Mouse (Mus musculus): ENCODE measurements around the gene Slc35f1. TPM values are rescaled to one million over a fixed set of nuclear protein-coding genes. Genes with fewer than 3 reads are reported as not detected.
A peak's percentile ranks its signal among the peaks of the same experiment; 100 is the strongest.

Gene Slc35f1
- polyA plus RNA-seq, 1 experiment: 26.0 TPM

DNA sequence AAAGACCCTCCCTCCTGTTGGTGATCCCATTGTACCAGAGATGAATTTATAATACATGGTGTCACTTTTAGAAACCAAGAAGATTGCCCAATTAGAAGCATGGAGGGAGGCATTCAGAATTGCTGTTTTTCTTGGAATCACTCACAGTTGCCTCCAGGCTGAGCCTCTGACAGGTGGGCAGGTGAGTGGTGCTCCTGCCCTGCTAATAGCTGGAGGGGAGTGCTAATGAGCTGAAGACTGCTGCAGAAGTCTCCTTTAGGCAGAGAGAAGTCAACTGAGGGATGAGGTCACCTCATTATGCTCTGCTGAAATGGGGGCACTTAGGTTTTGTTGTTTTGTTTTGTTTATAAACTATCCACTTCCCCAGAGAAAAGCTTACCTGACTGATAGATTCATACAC lies 355.6 kb downstream of the Slc35f1 start:
- TF ChIP-seq POLR2A (IDR thresholded peaks at IDR 0.05; ENCODE audit: extremely low read depth, insufficient read depth, low read length) (no peak), CTCF (IDR thresholded peaks at IDR 0.05; ENCODE audit: extremely low read depth, insufficient read depth, low read length) (no peak)

DNA sequence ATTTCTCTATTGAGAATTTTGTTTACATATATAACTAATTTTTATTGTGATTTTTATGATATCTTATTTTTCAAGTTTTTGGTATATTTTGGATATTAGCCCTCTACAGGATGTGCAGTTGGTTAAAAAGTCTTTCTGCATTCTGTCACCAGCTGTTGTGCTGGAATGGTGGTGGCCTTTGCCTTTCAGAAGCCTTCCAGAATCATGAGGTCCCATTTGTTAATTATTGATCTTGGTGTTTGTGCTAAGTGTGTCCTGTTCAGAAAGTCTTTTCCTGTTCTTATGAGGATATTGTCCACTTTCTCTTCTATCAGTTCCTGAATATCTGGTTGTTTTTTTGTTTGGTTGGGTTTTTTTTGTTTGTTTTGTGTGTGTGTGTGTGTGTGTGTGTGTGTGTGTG lies 362.2 kb downstream of the Slc35f1 start:
- H3K4me1 ChIP-seq (ENCODE audit: control insufficient read depth, insufficient read depth, low read length): no peaks in the 10 kb centered on the region
- no peak overlapping the region for H3K27ac ChIP-seq (ENCODE audit: insufficient read depth, low read length)
- no peak for TF ChIP-seq POLR2A (IDR thresholded peaks at IDR 0.05; ENCODE audit: extremely low read depth, insufficient read depth, low read length)
- TF ChIP-seq CTCF (IDR thresholded peaks at IDR 0.05; ENCODE audit: extremely low read depth, insufficient read depth, low read length): no peak
- H3K4me3 ChIP-seq (ENCODE audit: insufficient read depth, low read length): no peak overlapping the region

More for the DNA sequence above, 355.6 kb downstream of the Slc35f1 start:
- Histone ChIP-seq H3K4me3 (ENCODE audit: insufficient read depth, low read length) (no peak overlapping the region), H3K4me1 (ENCODE audit: control insufficient read depth, insufficient read depth, low read length) (no peaks in the 10 kb centered on the region), H3K27ac (ENCODE audit: insufficient read depth, low read length) (no peak overlapping the region)

DNA sequence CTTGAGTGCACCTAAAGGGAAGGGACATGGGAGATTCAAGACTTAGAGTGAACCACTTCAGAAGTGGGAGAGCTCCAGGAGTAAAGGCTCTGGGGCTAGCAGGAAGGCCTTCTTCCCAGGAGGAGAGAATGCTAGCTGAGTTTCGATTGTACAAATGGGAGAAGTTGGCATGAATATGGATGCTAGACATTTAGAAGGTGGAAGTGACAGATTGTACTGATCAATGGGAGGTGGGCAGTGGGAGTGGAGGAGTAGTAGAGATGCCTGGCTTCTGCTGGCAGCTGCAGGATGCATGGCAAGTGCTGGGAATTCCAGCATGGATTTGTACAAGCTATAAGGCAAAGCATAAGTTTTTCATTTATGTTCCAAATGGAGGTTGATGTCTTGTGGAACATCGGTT lies 370.4 kb downstream of the Slc35f1 start:
- Histone ChIP-seq H3K4me1 (ENCODE audit: control insufficient read depth, insufficient read depth, low read length) (no peaks in the 10 kb centered on the region), H3K27ac (ENCODE audit: insufficient read depth, low read length) (no peak overlapping the region), H3K4me3 (ENCODE audit: insufficient read depth, low read length) (no peak overlapping the region)
- no peak for TF ChIP-seq CTCF (IDR thresholded peaks at IDR 0.05; ENCODE audit: extremely low read depth, insufficient read depth, low read length)
- TF ChIP-seq POLR2A (IDR thresholded peaks at IDR 0.05; ENCODE audit: extremely low read depth, insufficient read depth, low read length): no peak

DNA sequence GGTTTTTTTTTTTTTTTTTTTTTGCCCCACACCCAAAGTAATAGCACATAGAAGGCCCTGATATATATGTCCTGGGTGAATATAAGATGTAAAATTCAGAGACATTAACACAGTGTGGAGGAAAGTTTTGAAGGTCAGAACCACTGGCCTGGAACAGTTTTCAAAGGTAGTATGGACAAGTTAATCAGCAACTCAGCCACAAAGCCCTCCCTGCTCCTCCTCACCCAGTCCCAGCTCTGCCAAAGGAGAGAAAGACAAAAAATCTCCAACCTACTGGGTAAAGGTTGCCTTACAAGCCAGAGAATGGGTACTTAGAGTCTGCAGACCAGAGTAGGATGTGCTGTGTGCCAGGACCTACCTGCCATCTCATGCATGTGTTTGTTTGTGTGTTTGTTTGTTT lies 372.4 kb downstream of the Slc35f1 start:
- Histone ChIP-seq H3K4me3 (ENCODE audit: insufficient read depth, low read length) (no peak overlapping the region), H3K4me1 (ENCODE audit: control insufficient read depth, insufficient read depth, low read length) (no peaks in the 10 kb centered on the region), H3K27ac (ENCODE audit: insufficient read depth, low read length) (no peak overlapping the region)
- TF ChIP-seq POLR2A (IDR thresholded peaks at IDR 0.05; ENCODE audit: extremely low read depth, insufficient read depth, low read length) (no peak), CTCF (IDR thresholded peaks at IDR 0.05; ENCODE audit: extremely low read depth, insufficient read depth, low read length) (no peak)

DNA sequence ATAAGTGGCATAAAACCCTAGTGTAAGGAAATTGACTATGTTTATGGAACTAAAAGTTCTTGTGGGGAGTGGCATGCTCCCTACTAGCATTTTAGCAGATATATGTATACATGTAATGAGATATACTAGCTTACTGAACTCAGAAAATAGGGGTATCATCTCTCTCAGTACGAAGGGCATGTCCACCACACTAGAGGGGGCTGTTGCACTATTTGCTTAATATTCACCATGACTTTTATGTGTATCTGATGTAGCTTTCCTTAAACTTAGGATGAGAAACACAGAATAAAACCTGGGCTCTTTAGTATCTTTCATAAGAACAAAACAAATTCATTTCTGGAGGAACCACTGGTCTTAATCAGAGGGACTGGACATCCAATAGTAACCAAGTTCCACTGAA lies 397.5 kb downstream of the Slc35f1 start:
- TF ChIP-seq POLR2A (IDR thresholded peaks at IDR 0.05; ENCODE audit: extremely low read depth, insufficient read depth, low read length): no peak
- TF ChIP-seq CTCF (IDR thresholded peaks at IDR 0.05; ENCODE audit: extremely low read depth, insufficient read depth, low read length): peak; percentile 28; the same call in 1 of the 2 replicates

DNA sequence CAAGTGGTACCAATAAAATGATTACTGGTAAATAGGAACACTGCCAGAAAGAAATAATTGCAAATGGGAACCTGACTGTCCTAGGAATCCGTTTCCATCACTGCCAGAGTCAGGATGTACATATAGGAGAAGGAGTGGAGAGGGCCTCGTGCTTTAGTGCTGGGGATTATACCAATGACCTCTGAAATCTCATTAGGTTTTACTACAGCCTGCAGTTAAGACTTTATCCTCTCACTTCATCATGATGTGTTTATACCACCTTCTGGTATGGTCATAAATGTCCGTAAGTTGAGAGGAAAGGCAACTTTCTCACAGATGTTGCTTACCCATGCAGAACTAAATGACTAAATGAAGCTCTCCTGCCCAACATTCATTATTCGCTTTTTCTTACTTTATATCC lies 401.2 kb downstream of the Slc35f1 start:
- Histone ChIP-seq H3K4me1 (ENCODE audit: control insufficient read depth, insufficient read depth, low read length) (no peaks in the 10 kb centered on the region), H3K27ac (ENCODE audit: insufficient read depth, low read length) (no peak overlapping the region), H3K4me3 (ENCODE audit: insufficient read depth, low read length) (no peak overlapping the region)
- TF ChIP-seq POLR2A (IDR thresholded peaks at IDR 0.05; ENCODE audit: extremely low read depth, insufficient read depth, low read length) (no peak), CTCF (IDR thresholded peaks at IDR 0.05; ENCODE audit: extremely low read depth, insufficient read depth, low read length) (no peak)

More for the DNA sequence above, 397.5 kb downstream of the Slc35f1 start:
- Histone ChIP-seq H3K27ac (ENCODE audit: insufficient read depth, low read length) (no peak overlapping the region), H3K4me1 (ENCODE audit: control insufficient read depth, insufficient read depth, low read length) (no peaks in the 10 kb centered on the region), H3K4me3 (ENCODE audit: insufficient read depth, low read length) (no peak overlapping the region)

DNA sequence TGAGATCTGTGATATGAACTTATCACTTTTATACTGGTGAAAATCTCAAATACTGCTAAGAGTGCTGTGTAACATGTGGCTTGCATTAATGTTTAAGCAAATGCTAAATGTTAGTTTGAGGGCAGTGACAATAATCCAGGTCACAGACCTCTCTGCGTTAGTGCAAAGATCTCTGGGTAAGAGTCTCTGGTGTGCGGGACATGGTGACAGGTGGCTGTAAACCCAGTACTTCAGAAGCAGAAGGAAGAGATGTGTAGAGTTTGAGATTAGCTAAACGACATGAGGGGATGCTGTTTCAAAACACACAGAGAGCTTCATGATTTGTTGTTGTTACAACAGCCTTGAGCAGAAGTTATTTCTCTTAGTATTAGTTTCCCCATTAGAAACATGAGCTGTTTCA lies 406.1 kb downstream of the Slc35f1 start:
- TF ChIP-seq CTCF (IDR thresholded peaks at IDR 0.05; ENCODE audit: extremely low read depth, insufficient read depth, low read length) (no peak), POLR2A (IDR thresholded peaks at IDR 0.05; ENCODE audit: extremely low read depth, insufficient read depth, low read length) (no peak)
- H3K4me3 ChIP-seq (ENCODE audit: insufficient read depth, low read length): no peak overlapping the region
- H3K27ac ChIP-seq (ENCODE audit: insufficient read depth, low read length): no peak overlapping the region
- H3K4me1 ChIP-seq (ENCODE audit: control insufficient read depth, insufficient read depth, low read length): no peaks in the 10 kb centered on the region

DNA sequence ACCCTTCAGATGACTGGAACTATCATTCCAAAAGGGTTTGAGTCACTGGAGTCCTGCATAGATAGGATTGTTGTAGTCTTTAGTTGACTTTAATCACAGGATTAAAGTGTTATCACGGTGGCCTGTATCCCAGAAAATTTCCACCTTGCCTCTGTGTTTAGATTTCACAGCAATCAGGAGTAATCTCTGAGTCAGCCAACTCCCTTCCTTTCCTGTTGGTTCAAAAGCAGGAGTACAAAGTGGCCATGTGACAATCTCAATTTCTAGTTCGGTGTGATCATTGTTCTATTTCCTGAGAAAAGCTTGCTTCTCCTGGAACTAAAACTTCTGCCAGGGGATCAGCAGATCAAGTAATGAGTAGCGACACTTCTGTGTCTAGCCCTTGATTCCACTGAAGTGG lies 410.5 kb downstream of the Slc35f1 start:
- TF ChIP-seq CTCF (IDR thresholded peaks at IDR 0.05; ENCODE audit: extremely low read depth, insufficient read depth, low read length) (no peak), POLR2A (IDR thresholded peaks at IDR 0.05; ENCODE audit: extremely low read depth, insufficient read depth, low read length) (no peak)
- H3K4me3 ChIP-seq (ENCODE audit: insufficient read depth, low read length): no peak overlapping the region
- H3K4me1 ChIP-seq (ENCODE audit: control insufficient read depth, insufficient read depth, low read length): no peaks in the 10 kb centered on the region
- H3K27ac ChIP-seq (ENCODE audit: insufficient read depth, low read length): no peak overlapping the region; the same call in 1 of the 2 replicates

DNA sequence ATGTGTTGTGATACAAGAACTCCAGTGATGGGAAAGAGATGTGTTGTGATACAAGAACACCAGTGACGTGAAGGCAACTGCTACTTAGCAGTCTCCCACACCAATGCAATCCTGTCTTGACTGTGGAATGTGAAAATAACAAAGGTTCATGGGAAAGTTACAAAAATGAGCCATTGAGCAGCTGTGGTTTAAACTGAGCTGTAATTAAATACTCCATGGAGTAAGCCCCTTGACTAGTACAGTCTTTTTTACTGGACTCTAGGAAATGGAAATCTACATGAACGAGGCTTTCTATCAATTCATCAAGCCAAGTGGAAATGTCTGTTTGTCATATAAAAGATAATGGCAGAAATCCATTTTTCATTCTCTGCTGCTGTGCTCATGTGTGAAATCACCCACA lies 411.1 kb downstream of the Slc35f1 start:
- Histone ChIP-seq H3K4me3 (ENCODE audit: insufficient read depth, low read length) (no peak overlapping the region), H3K4me1 (ENCODE audit: control insufficient read depth, insufficient read depth, low read length) (no peaks in the 10 kb centered on the region), H3K27ac (ENCODE audit: insufficient read depth, low read length) (peak overlapping the region; percentile 37; the same call in 1 of the 2 replicates)
- TF ChIP-seq CTCF (IDR thresholded peaks at IDR 0.05; ENCODE audit: extremely low read depth, insufficient read depth, low read length): no peak
- no peak for TF ChIP-seq POLR2A (IDR thresholded peaks at IDR 0.05; ENCODE audit: extremely low read depth, insufficient read depth, low read length)

DNA sequence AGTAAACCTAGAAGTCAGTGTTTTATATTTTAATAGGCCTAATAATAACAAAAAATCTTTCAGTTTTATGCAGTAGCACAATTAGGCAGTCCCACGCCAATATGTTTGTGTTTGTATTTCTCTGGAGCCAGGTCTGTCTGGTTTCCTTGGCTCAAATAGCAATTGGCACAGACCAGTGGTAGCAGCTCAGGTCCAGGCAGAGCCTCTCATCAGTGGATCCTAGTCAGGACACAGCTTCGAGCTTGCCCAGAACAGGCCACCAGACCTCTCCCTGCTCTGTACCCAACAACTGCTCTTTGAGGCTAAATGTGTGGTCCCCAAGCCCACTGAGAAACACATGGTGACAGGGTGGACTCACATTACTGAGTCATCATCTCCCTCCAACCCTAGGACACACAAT lies 412.1 kb downstream of the Slc35f1 start:
- TF ChIP-seq CTCF (IDR thresholded peaks at IDR 0.05; ENCODE audit: extremely low read depth, insufficient read depth, low read length) (no peak), POLR2A (IDR thresholded peaks at IDR 0.05; ENCODE audit: extremely low read depth, insufficient read depth, low read length) (no peak)
- Histone ChIP-seq H3K27ac (ENCODE audit: insufficient read depth, low read length) (no peak overlapping the region), H3K4me3 (ENCODE audit: insufficient read depth, low read length) (no peak overlapping the region), H3K4me1 (ENCODE audit: control insufficient read depth, insufficient read depth, low read length) (no peaks in the 10 kb centered on the region)

Data from cortical plate, adult 2 months (tissue).